Mouse (Mus musculus): ENCODE measurements around the gene Usp28. TPM values are rescaled to one million over a fixed set of nuclear protein-coding genes. Genes with fewer than 3 reads are reported as not detected.

Usp28 gene
- 56.2 and 64.7 TPM in 2 replicates for polyA plus RNA-seq (2012; rRNA removed)

GRCm38 (mm10) chr9:48984845-48985707 lies at the start of gene Usp28:
TSS of gene Usp28 (plus strand) at chr9:48985375.

GRCm38 (mm10) chr9:48964587-48965040 lies 20.6 kb upstream of the Usp28 start, which contains the start of gene Htr3b:
TSS of gene Htr3b (minus strand) at chr9:48964990.

GRCm38 (mm10) chr9:49055333-49056205 lies 70.4 kb downstream of the Usp28 start, which contains the start of gene Zw10:
TSS of gene Zw10 (plus strand) at chr9:49055613.

GRCm38 (mm10) chr9:49081107-49081506 lies 95.9 kb downstream of the Usp28 start, which contains the start of gene Tmprss5:
TSS of gene Tmprss5 (plus strand) at chr9:49081260.

Other genes with a start within 250 kb of the Usp28 start
- 5.6 and 11.0 TPM in 2 replicates for gene Zbtb16, start 149.2 kb upstream of the Usp28 start, polyA plus RNA-seq (2012; rRNA removed)
- gene Htr3a, start 74.3 kb upstream of the Usp28 start, polyA plus RNA-seq (2012; rRNA removed), result 0.12 and 0.70 TPM in 2 replicates
- 0.01 and 0.19 TPM in 2 replicates for gene Htr3b, start 20.4 kb upstream of the Usp28 start, polyA plus RNA-seq (2012; rRNA removed)
- gene Zw10, start 70.2 kb downstream of the Usp28 start, polyA plus RNA-seq (2012; rRNA removed), result 45.1 and 48.6 TPM in 2 replicates
- 1.6 TPM in 2 replicates for gene Tmprss5, start 95.9 kb downstream of the Usp28 start, polyA plus RNA-seq (2012; rRNA removed)

Measured in central nervous system, embryonic 11.5 days (tissue).